Mouse (Mus musculus) small intestine, adult 2 months (tissue): ENCODE data around the gene Wbp2nl. TPM values are rescaled to one million over a fixed set of nuclear protein-coding genes. Genes with fewer than 3 reads are reported as not detected.

Source experiments
- H3K27ac ChIP-seq: fragments of 200-500 bp; 2 replicates; pipeline ENCODE4 v1.5.1; 2012; ENCODE audit warnings: low read depth, low read length, control low read depth, inconsistent platforms; ENCODE audit not compliant: insufficient read depth
- H3K27me3 ChIP-seq: fragments of 200-500 bp; 2 replicates; pipeline ENCODE4 v1.6.1; 2012; ENCODE audit warnings: mild to moderate bottlenecking, moderate library complexity, low read length, inconsistent platforms; ENCODE audit not compliant: control insufficient read depth, insufficient read depth
- H3K36me3 ChIP-seq: fragments of 200-500 bp; 2 replicates; pipeline ENCODE4 v1.6.1; 2012; ENCODE audit warnings: mild to moderate bottlenecking, low read length, control low read depth, inconsistent platforms; ENCODE audit not compliant: control insufficient read depth, insufficient read depth
- H3K4me1 ChIP-seq: fragments of 200-500 bp; 2 replicates; pipeline ENCODE4 v1.6.1; 2012; ENCODE audit warnings: low read length, inconsistent platforms, mixed read lengths; ENCODE audit not compliant: control insufficient read depth, insufficient read depth, insufficient read length
- H3K4me3 ChIP-seq: fragments of 200-500 bp; 2 replicates; pipeline ENCODE4 v1.5.1; 2012; ENCODE audit warnings: low read depth, mild to moderate bottlenecking, control low read depth, inconsistent platforms, low read length, moderate library complexity
- CTCF ChIP-seq: fragments of 200-500 bp; IDR thresholded peaks from 2 replicates; pipeline ENCODE4 v1.5.1; 2012; ENCODE audit warnings: low read depth, mild to moderate bottlenecking, control low read depth, inconsistent platforms, low read length, moderate library complexity, mixed read lengths; ENCODE audit not compliant: insufficient replicate concordance, insufficient read length; ENCODE audit errors: extremely low read depth
- POLR2A ChIP-seq: fragments of 200-500 bp; IDR thresholded peaks from 2 replicates; pipeline ENCODE4 v1.6.1; 2012; ENCODE audit warnings: low read depth, mild to moderate bottlenecking, control low read depth, inconsistent platforms, low read length, moderate library complexity
- WGBS: fragments of 180-500 bp; shearing (Covaris S2); methylation state at CpG from one replicate; pipeline ENCODE4 v1.1.7; 2018; 5-methylcytosine and 5-hydroxymethylcytosine counted together
- polyA plus RNA-seq: library from polyadenylated mRNA; depleted of rRNA; stranded (reverse); fragments of >200 nt; gene quantifications from 2 replicates; pipeline ENCODE4 v1.2.3, GENCODE M21; 2012

The Wbp2nl gene
- polyA plus RNA-seq, 1 experiment: not detected

- H3K4me3 ChIP-seq: no peak overlapping the region
- H3K27ac ChIP-seq: no peak overlapping the region
- H3K4me1 ChIP-seq: no peaks in the 10 kb centered on the region; the same call in 1 of the 2 replicates
- H3K27me3 ChIP-seq: no peaks in the 10 kb centered on the region
- 29% methylated on average over 1 of the region's 1 CpGs for WGBS
- TF ChIP-seq POLR2A: no peak
- TF ChIP-seq CTCF: no peak
- no peaks in the 10 kb centered on the region for H3K36me3 ChIP-seq
Measured at GRCm38 (mm10) chr15:82319613-82320012, 20.9 kb downstream of the Wbp2nl start.

- no peak for TF ChIP-seq CTCF
- TF ChIP-seq POLR2A: no peak
- WGBS: 72% methylated on average over 8 of the region's 8 CpGs
- Histone ChIP-seq H3K4me3 (no peak overlapping the region), H3K27me3 (no peaks in the 10 kb centered on the region), H3K4me1 (no peaks in the 10 kb centered on the region; the same call in 1 of the 2 replicates), H3K36me3 (no peaks in the 10 kb centered on the region), H3K27ac (no peak overlapping the region)
Measured at GRCm38 (mm10) chr15:82322195-82322594, 23.4 kb downstream of the Wbp2nl start.

- Histone ChIP-seq H3K27me3 (no peaks in the 10 kb centered on the region), H3K4me1 (no peaks in the 10 kb centered on the region; the same call in 1 of the 2 replicates), H3K36me3 (peaks cover 8% of the 10 kb centered on the region), H3K4me3 (no peak overlapping the region), H3K27ac (no peak overlapping the region)
- WGBS: 65% methylated on average over 2 of the region's 2 CpGs
- TF ChIP-seq POLR2A: no peak
- no peak for TF ChIP-seq CTCF
Measured at GRCm38 (mm10) chr15:82325382-82325781, 26.6 kb downstream of the Wbp2nl start.

- Histone ChIP-seq H3K4me3 (no peak overlapping the region), H3K36me3 (peaks cover 50% of the 10 kb centered on the region), H3K4me1 (peaks cover 9% of the 10 kb centered on the region; the same call in 1 of the 2 replicates), H3K27me3 (no peaks in the 10 kb centered on the region), H3K27ac (no peak overlapping the region)
- TF ChIP-seq POLR2A: no peak
- TF ChIP-seq CTCF: no peak
- WGBS: 97% methylated on average over 4 of the region's 4 CpGs
Measured at GRCm38 (mm10) chr15:82335194-82335593, 36.4 kb downstream of the Wbp2nl start.

GRCm38 (mm10) chr15:82336629-82337028, 37.9 kb downstream of the Wbp2nl start:
- WGBS: 92% methylated on average over 12 of the region's 12 CpGs
- TF ChIP-seq CTCF (no peak), POLR2A (no peak)
- Histone ChIP-seq H3K27ac (no peak overlapping the region), H3K27me3 (0 out of 2 replicates have a peak, but pooled peaks cover 3% of the 10 kb centered on the region), H3K36me3 (peaks cover 39% of the 10 kb centered on the region), H3K4me3 (no peak overlapping the region), H3K4me1 (peaks cover 19% of the 10 kb centered on the region)

GRCm38 (mm10) chr15:82337875-82338274, 39.1 kb downstream of the Wbp2nl start:
- WGBS: 6% methylated on average over 4 of the region's 4 CpGs
- peaks cover 30% of the 10 kb centered on the region for H3K36me3 ChIP-seq
- H3K4me1 ChIP-seq: peaks cover 19% of the 10 kb centered on the region
- 0 out of 2 replicates have a peak, but pooled peaks cover 3% of the 10 kb centered on the region for H3K27me3 ChIP-seq
- H3K27ac ChIP-seq: 0 out of 2 replicates have a peak overlapping the region, but pooled peaks have one; percentile 39
- TF ChIP-seq CTCF: no peak
- TF ChIP-seq POLR2A: no peak
- H3K4me3 ChIP-seq: peak overlapping the region; percentile 71

GRCm38 (mm10) chr15:82338593-82339112, 39.9 kb downstream of the Wbp2nl start, which contains the start of the genes Naga, Pheta2 and Smdt1:
Naga (minus strand) TSS chr15:82338925.
Pheta2 (plus strand) TSS chr15:82338942.
Smdt1 (plus strand) TSS chr15:82338959.
- WGBS: under 1% methylated on average over 41 of the region's 41 CpGs
- TF ChIP-seq CTCF: no peak
- peak; percentile 31; the same call in 1 of the 2 replicates for TF ChIP-seq POLR2A
- peak within 1 kb of the TSS; percentile 39 for H3K27ac ChIP-seq

More at GRCm38 (mm10) chr15:82338593-82339112, 39.9 kb downstream of the Wbp2nl start, which contains the start of the genes Naga, Pheta2 and Smdt1:
- H3K4me1 ChIP-seq: peaks cover 19% of the 10 kb centered on the region
- peaks cover 29% of the 10 kb centered on the region for H3K36me3 ChIP-seq
- H3K27me3 ChIP-seq: 0 out of 2 replicates have a peak, but pooled peaks cover 3% of the 10 kb centered on the region
- peak within 1 kb of the TSS; percentile 71 for H3K4me3 ChIP-seq
